Mouse (Mus musculus) lung, adult 2 months (tissue): ENCODE measurements at regions not wholly inside any gene's neighbourhood (a gene's known extent, or its start where the extent isn't known, plus 50 kb on each side); places are given as distances from the start of the nearest gene placed in this dataset.

Experiments
- CTCF ChIP-seq: fragments of 200-500 bp; IDR thresholded peaks from 2 replicates; pipeline ENCODE4 v1.5.1; 2011; ENCODE audit warnings: mild to moderate bottlenecking, low read length, control low read depth; ENCODE audit not compliant: insufficient read depth
- POLR2A ChIP-seq: fragments of 200-500 bp; IDR thresholded peaks from 2 replicates; pipeline ENCODE4 v1.6.1; 2011; ENCODE audit warnings: low read depth, mild to moderate bottlenecking, control low read depth, low read length, borderline replicate concordance; ENCODE audit errors: extremely low read depth

- TF ChIP-seq POLR2A (no peak), CTCF (no peak)
Measured at GRCm38 (mm10) chr8:103096496-103097092, 311.2 kb upstream of the Cdh11 start.
